Mouse (Mus musculus) stomach, postnatal 0 days (tissue): Measurements from ENCODE around the gene Dand5.

Source experiments
- CTCF ChIP-seq: IDR thresholded peaks from 2 replicates; pipeline ENCODE4 v1.5.1; 2016; ENCODE audit warnings: antibody characterized with exemption, low read depth, mild to moderate bottlenecking, moderate library complexity
- EP300 ChIP-seq: optimal IDR thresholded peaks from 2 replicates; pipeline ENCODE3; 2016; ENCODE audit warnings: antibody characterized with exemption

DNA sequence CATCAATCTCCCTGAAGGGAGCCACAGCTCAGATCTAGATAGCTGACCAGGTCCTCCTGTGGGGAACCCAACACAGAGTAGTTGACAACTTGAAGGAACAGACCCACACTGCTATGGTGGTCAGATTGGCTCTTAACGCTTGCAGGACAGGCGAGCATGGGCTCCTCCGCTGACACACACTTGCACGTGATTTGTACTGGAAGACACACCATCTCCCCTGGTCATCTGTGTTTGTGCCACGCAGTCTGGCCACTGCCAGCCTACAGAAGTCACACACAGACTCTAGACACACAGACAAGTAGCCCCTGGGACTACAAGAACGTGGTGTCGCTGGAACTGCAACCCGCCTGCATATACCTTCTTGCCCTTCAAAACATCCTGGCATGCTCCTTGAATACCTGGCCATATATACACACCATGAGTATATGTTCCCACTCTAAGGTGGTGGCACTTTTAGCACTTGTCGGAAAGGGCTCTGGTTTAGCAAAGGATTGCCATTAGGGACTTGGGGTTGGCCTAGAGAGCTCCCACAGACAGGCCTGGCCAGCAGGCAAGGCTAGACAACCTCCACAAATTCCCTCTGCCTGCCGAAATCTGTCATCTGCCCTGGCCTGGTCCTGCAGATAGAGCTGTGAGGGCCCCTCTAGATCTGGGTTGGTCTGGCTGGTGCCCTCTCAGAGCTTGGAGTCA lies 24.0 kb downstream of the Dand5 start:
- no peak for TF ChIP-seq CTCF
- no peak for TF ChIP-seq EP300
